Mouse (Mus musculus) E14TG2a.4 (cell line): ENCODE data around the gene Noa1.

Experiments
- CTCF ChIP-seq: conservative IDR thresholded peaks from 2 replicates; pipeline ENCODE4 v1.5.1; 2014; ENCODE audit warnings: low read length
- NANOG ChIP-seq: IDR thresholded peaks from 2 replicates; pipeline ENCODE4 v1.6.1; 2014; ENCODE audit warnings: borderline replicate concordance, low read length, mixed read lengths

- TF ChIP-seq CTCF: no peak
- TF ChIP-seq NANOG: no peak
These were observed 49.7 kb downstream of the Noa1 start for GRCm38 (mm10) chr5:77260141-77260540.
